Mouse (Mus musculus): ENCODE measurements around the gene Cdk17. TPM values are rescaled to one million over a fixed set of nuclear protein-coding genes. Genes with fewer than 3 reads are reported as not detected.

Gene Cdk17
- polyA plus RNA-seq, 1 experiment from 2014 or later = 49.9 TPM

- Histone ChIP-seq H3K9me3 (ENCODE audit: control insufficient read depth, low read length) (no peaks in the 10 kb centered on the region), H3K36me3 (ENCODE audit: control insufficient read depth, insufficient read depth) (peaks cover 10% of the 10 kb centered on the region), H3K27me3 (replicated peaks; ENCODE audit: control insufficient read depth, insufficient read depth, low read length) (no peaks in the 10 kb centered on the region), H3K4me2 (ENCODE audit: low read length) (no peak overlapping the region), H3K4me3 (replicated peaks; ENCODE audit: low read length) (no peak overlapping the region), H3K27ac (ENCODE audit: low read length) (no peak overlapping the region), H3K9ac (replicated peaks; ENCODE audit: low read depth, low read length) (no peak overlapping the region), H3K4me1 (replicated peaks; ENCODE audit: control insufficient read depth, insufficient read depth, low read length) (peaks cover 3% of the 10 kb centered on the region; the same call in 1 of the 2 replicates)
- ATAC-seq = no peak
- WGBS = 43% methylated on average over 11 of the region's 11 CpGs
Measured at GRCm38 (mm10) chr10:93228401-93229007, 67.8 kb downstream of the Cdk17 start.

GRCm38 (mm10) chr10:93231490-93231889 lies 70.8 kb downstream of the Cdk17 start:
- no peaks in the 10 kb centered on the region for H3K27me3 ChIP-seq (replicated peaks; ENCODE audit: control insufficient read depth, insufficient read depth, low read length)
- no peak overlapping the region for H3K27ac ChIP-seq (ENCODE audit: low read length)
- WGBS = 29% methylated on average over 4 of the region's 4 CpGs
- no peak overlapping the region for H3K4me2 ChIP-seq (ENCODE audit: low read length)
- ATAC-seq = peak; percentile 74
- H3K9ac ChIP-seq (replicated peaks; ENCODE audit: low read depth, low read length) = no peak overlapping the region
- H3K9me3 ChIP-seq (ENCODE audit: control insufficient read depth, low read length) = no peaks in the 10 kb centered on the region
- H3K4me3 ChIP-seq (replicated peaks; ENCODE audit: low read length) = no peak overlapping the region
- H3K4me1 ChIP-seq (replicated peaks; ENCODE audit: control insufficient read depth, insufficient read depth, low read length) = peaks cover 3% of the 10 kb centered on the region; the same call in 1 of the 2 replicates
- H3K36me3 ChIP-seq (ENCODE audit: control insufficient read depth, insufficient read depth) = peaks cover 14% of the 10 kb centered on the region

GRCm38 (mm10) chr10:93231893-93232292 lies 71.2 kb downstream of the Cdk17 start:
- Histone ChIP-seq H3K9me3 (ENCODE audit: control insufficient read depth, low read length) (no peaks in the 10 kb centered on the region), H3K9ac (replicated peaks; ENCODE audit: low read depth, low read length) (no peak overlapping the region), H3K36me3 (ENCODE audit: control insufficient read depth, insufficient read depth) (peaks cover 12% of the 10 kb centered on the region), H3K4me1 (replicated peaks; ENCODE audit: control insufficient read depth, insufficient read depth, low read length) (peaks cover 3% of the 10 kb centered on the region; the same call in 1 of the 2 replicates), H3K4me2 (ENCODE audit: low read length) (no peak overlapping the region), H3K4me3 (replicated peaks; ENCODE audit: low read length) (no peak overlapping the region), H3K27ac (ENCODE audit: low read length) (no peak overlapping the region), H3K27me3 (replicated peaks; ENCODE audit: control insufficient read depth, insufficient read depth, low read length) (no peaks in the 10 kb centered on the region)
- no peak for ATAC-seq
- 77% methylated on average over 5 of the region's 5 CpGs for WGBS

- Histone ChIP-seq H3K9me3 (ENCODE audit: control insufficient read depth, low read length) (no peaks in the 10 kb centered on the region), H3K27ac (ENCODE audit: low read length) (no peak overlapping the region), H3K9ac (replicated peaks; ENCODE audit: low read depth, low read length) (no peak overlapping the region), H3K4me1 (replicated peaks; ENCODE audit: control insufficient read depth, insufficient read depth, low read length) (peaks cover 3% of the 10 kb centered on the region; the same call in 1 of the 2 replicates), H3K36me3 (ENCODE audit: control insufficient read depth, insufficient read depth) (peaks cover 20% of the 10 kb centered on the region), H3K4me2 (ENCODE audit: low read length) (no peak overlapping the region), H3K4me3 (replicated peaks; ENCODE audit: low read length) (no peak overlapping the region), H3K27me3 (replicated peaks; ENCODE audit: control insufficient read depth, insufficient read depth, low read length) (no peaks in the 10 kb centered on the region)
- ATAC-seq = no peak
- WGBS = 90% methylated on average over 6 of the region's 6 CpGs
Measured at GRCm38 (mm10) chr10:93233665-93234194, 73.1 kb downstream of the Cdk17 start.

GRCm38 (mm10) chr10:93234692-93235091 lies 74.0 kb downstream of the Cdk17 start:
- no peak for ATAC-seq
- Histone ChIP-seq H3K9ac (replicated peaks; ENCODE audit: low read depth, low read length) (no peak overlapping the region), H3K36me3 (ENCODE audit: control insufficient read depth, insufficient read depth) (peaks cover 29% of the 10 kb centered on the region), H3K9me3 (ENCODE audit: control insufficient read depth, low read length) (no peaks in the 10 kb centered on the region), H3K4me3 (replicated peaks; ENCODE audit: low read length) (no peak overlapping the region), H3K4me2 (ENCODE audit: low read length) (no peak overlapping the region), H3K4me1 (replicated peaks; ENCODE audit: control insufficient read depth, insufficient read depth, low read length) (peaks cover 3% of the 10 kb centered on the region; the same call in 1 of the 2 replicates), H3K27ac (ENCODE audit: low read length) (no peak overlapping the region), H3K27me3 (replicated peaks; ENCODE audit: control insufficient read depth, insufficient read depth, low read length) (no peaks in the 10 kb centered on the region)
- WGBS = 95% methylated on average over 9 of the region's 9 CpGs

GRCm38 (mm10) chr10:93239201-93239806 lies 78.6 kb downstream of the Cdk17 start:
- H3K36me3 ChIP-seq (ENCODE audit: control insufficient read depth, insufficient read depth) = peaks cover 38% of the 10 kb centered on the region
- H3K9me3 ChIP-seq (ENCODE audit: control insufficient read depth, low read length) = no peaks in the 10 kb centered on the region
- WGBS = 89% methylated on average over 9 of the region's 9 CpGs
- no peak overlapping the region for H3K9ac ChIP-seq (replicated peaks; ENCODE audit: low read depth, low read length)
- ATAC-seq = no peak
- no peak overlapping the region for H3K4me3 ChIP-seq (replicated peaks; ENCODE audit: low read length)
- H3K27ac ChIP-seq (ENCODE audit: low read length) = no peak overlapping the region
- H3K4me2 ChIP-seq (ENCODE audit: low read length) = no peak overlapping the region
- H3K4me1 ChIP-seq (replicated peaks; ENCODE audit: control insufficient read depth, insufficient read depth, low read length) = peaks cover 3% of the 10 kb centered on the region; the same call in 1 of the 2 replicates
- H3K27me3 ChIP-seq (replicated peaks; ENCODE audit: control insufficient read depth, insufficient read depth, low read length) = no peaks in the 10 kb centered on the region

GRCm38 (mm10) chr10:93242208-93242607 lies 81.5 kb downstream of the Cdk17 start:
- Histone ChIP-seq H3K9me3 (ENCODE audit: control insufficient read depth, low read length) (no peaks in the 10 kb centered on the region), H3K36me3 (ENCODE audit: control insufficient read depth, insufficient read depth) (peaks cover 28% of the 10 kb centered on the region), H3K4me2 (ENCODE audit: low read length) (no peak overlapping the region), H3K9ac (replicated peaks; ENCODE audit: low read depth, low read length) (no peak overlapping the region), H3K27me3 (replicated peaks; ENCODE audit: control insufficient read depth, insufficient read depth, low read length) (no peaks in the 10 kb centered on the region), H3K4me3 (replicated peaks; ENCODE audit: low read length) (no peak overlapping the region), H3K4me1 (replicated peaks; ENCODE audit: control insufficient read depth, insufficient read depth, low read length) (peaks cover 3% of the 10 kb centered on the region; the same call in 1 of the 2 replicates), H3K27ac (ENCODE audit: low read length) (no peak overlapping the region)
- ATAC-seq = no peak
- WGBS = 14% methylated on average over 3 of the region's 3 CpGs

GRCm38 (mm10) chr10:93242861-93243260 lies 82.2 kb downstream of the Cdk17 start:
- peaks cover 3% of the 10 kb centered on the region; the same call in 1 of the 2 replicates for H3K4me1 ChIP-seq (replicated peaks; ENCODE audit: control insufficient read depth, insufficient read depth, low read length)
- no peak overlapping the region for H3K4me3 ChIP-seq (replicated peaks; ENCODE audit: low read length)
- no peak overlapping the region for H3K4me2 ChIP-seq (ENCODE audit: low read length)
- H3K9me3 ChIP-seq (ENCODE audit: control insufficient read depth, low read length) = no peaks in the 10 kb centered on the region
- ATAC-seq = no peak
- no peaks in the 10 kb centered on the region for H3K27me3 ChIP-seq (replicated peaks; ENCODE audit: control insufficient read depth, insufficient read depth, low read length)
- H3K36me3 ChIP-seq (ENCODE audit: control insufficient read depth, insufficient read depth) = peaks cover 27% of the 10 kb centered on the region
- H3K9ac ChIP-seq (replicated peaks; ENCODE audit: low read depth, low read length) = no peak overlapping the region
- no peak overlapping the region for H3K27ac ChIP-seq (ENCODE audit: low read length)
- 9% methylated on average over 5 of the region's 5 CpGs for WGBS

- 83% methylated on average over 10 of the region's 10 CpGs for WGBS
- Histone ChIP-seq H3K4me3 (replicated peaks; ENCODE audit: low read length) (no peak overlapping the region), H3K4me1 (replicated peaks; ENCODE audit: control insufficient read depth, insufficient read depth, low read length) (peaks cover 4% of the 10 kb centered on the region), H3K9ac (replicated peaks; ENCODE audit: low read depth, low read length) (no peak overlapping the region), H3K27ac (ENCODE audit: low read length) (no peak overlapping the region), H3K36me3 (ENCODE audit: control insufficient read depth, insufficient read depth) (peaks cover 17% of the 10 kb centered on the region; the same call in 1 of the 2 replicates), H3K9me3 (ENCODE audit: control insufficient read depth, low read length) (no peaks in the 10 kb centered on the region), H3K4me2 (ENCODE audit: low read length) (no peak overlapping the region), H3K27me3 (replicated peaks; ENCODE audit: control insufficient read depth, insufficient read depth, low read length) (no peaks in the 10 kb centered on the region)
- ATAC-seq = no peak
Measured at GRCm38 (mm10) chr10:93244209-93244705, 83.6 kb downstream of the Cdk17 start.

All from forebrain, embryonic 16.5 days (tissue).